ENCODE assay signal across 21 mouse cellular contexts in genomic region chr17:43612221-43612620, GRCm38 (mm10). TPM values are rescaled to one million over a fixed set of nuclear protein-coding genes. Genes with fewer than 3 reads are reported as not detected.
"Had no signal": no experiment of that assay in that cellular context is flagged by ENCODE, and none has a peak within 500 bp of the region (broad histone marks: within the 10 kb centered on the region; RNA-seq: fewer than 3 reads in every experiment).

No protein-coding gene starts in this region.

- DNase-seq: gastrocnemius, adult 2 months; gastrocnemius, postnatal 14 days; gastrocnemius, postnatal 25 days; heart, adult 11 months had no signal

- H3K4me2 ChIP-seq: embryonic facial prominence, embryonic 12.5 days; embryonic facial prominence, embryonic 13.5 days; embryonic facial prominence, embryonic 15.5 days; forebrain, embryonic 12.5 days; forebrain, embryonic 13.5 days; forebrain, embryonic 15.5 days had no signal

- H3K36me3 ChIP-seq: embryonic facial prominence, embryonic 10.5 days; embryonic facial prominence, embryonic 12.5 days; embryonic facial prominence, embryonic 13.5 days; embryonic facial prominence, embryonic 15.5 days; forebrain, embryonic 10.5 days; forebrain, embryonic 12.5 days; forebrain, embryonic 15.5 days had no signal

- H3K4me1 ChIP-seq: embryonic facial prominence, embryonic 12.5 days; embryonic facial prominence, embryonic 13.5 days; embryonic facial prominence, embryonic 15.5 days; forebrain, embryonic 10.5 days; forebrain, embryonic 12.5 days; forebrain, embryonic 13.5 days; forebrain, embryonic 15.5 days had no signal

- H3K4me3 ChIP-seq: embryonic facial prominence, embryonic 10.5 days; embryonic facial prominence, embryonic 12.5 days; embryonic facial prominence, embryonic 13.5 days; embryonic facial prominence, embryonic 15.5 days; erythroblast, embryonic 14.5 days; forebrain, embryonic 10.5 days; forebrain, embryonic 12.5 days; forebrain, embryonic 13.5 days; forebrain, embryonic 15.5 days; gastrocnemius, adult 2 months; heart, adult 2 months had no signal

- H3K27ac ChIP-seq: embryonic facial prominence, embryonic 10.5 days; embryonic facial prominence, embryonic 12.5 days; embryonic facial prominence, embryonic 13.5 days; embryonic facial prominence, embryonic 15.5 days; forebrain, embryonic 10.5 days; forebrain, embryonic 12.5 days; forebrain, embryonic 13.5 days; forebrain, embryonic 15.5 days; gastrocnemius, adult 2 months; heart, adult 2 months had no signal

- H3K9ac ChIP-seq: embryonic facial prominence, embryonic 12.5 days; embryonic facial prominence, embryonic 13.5 days; embryonic facial prominence, embryonic 15.5 days; forebrain, embryonic 12.5 days; forebrain, embryonic 13.5 days; forebrain, embryonic 15.5 days; forebrain, postnatal 0 days had no signal

- H3K9me3 ChIP-seq: embryonic facial prominence, embryonic 10.5 days; embryonic facial prominence, embryonic 12.5 days; embryonic facial prominence, embryonic 13.5 days; embryonic facial prominence, embryonic 15.5 days; forebrain, embryonic 10.5 days; forebrain, embryonic 12.5 days; forebrain, embryonic 13.5 days; forebrain, embryonic 15.5 days had no signal

- H3K27me3 ChIP-seq: embryonic facial prominence, embryonic 12.5 days; embryonic facial prominence, embryonic 13.5 days; embryonic facial prominence, embryonic 15.5 days; forebrain, embryonic 12.5 days; forebrain, embryonic 13.5 days; forebrain, embryonic 15.5 days had no signal

RNA-seq across cellular contexts. Expression of gene Tdrd6, which starts 17.9 kb away (rescaled TPM):
- total RNA-seq: common myeloid progenitor, adult 5-6 weeks; gastrocnemius, adult 8-10 months; gastrocnemius, postnatal 25 days; gastrocnemius, postnatal 36 days; granulocyte monocyte progenitor cell, adult 5-6 weeks; heart, adult 18-20 months; heart, adult 2 months had no signal
- polyA plus RNA-seq: embryonic facial prominence, embryonic 11.5 days; erythroblast, embryonic 14.5 days had no signal

RNA-seq across cellular contexts. Expression of gene Pla2g7, which starts 44.3 kb away (rescaled TPM):
- polyA plus RNA-seq: erythroblast, embryonic 14.5 days had no signal

RNA-seq across cellular contexts. Expression of gene Slc25a27, which starts 54.8 kb away (rescaled TPM):
- polyA plus RNA-seq: erythroblast, embryonic 14.5 days had no signal

RNA-seq across cellular contexts. Expression of gene Cyp39a1, which starts 55.0 kb away (rescaled TPM):
- polyA plus RNA-seq: erythroblast, embryonic 14.5 days had no signal
